Mouse (Mus musculus) megakaryocyte, adult 5-6 weeks (primary cell): ENCODE measurements around the gene Tcaf1. TPM values are rescaled to one million over a fixed set of nuclear protein-coding genes. Genes with fewer than 3 reads are reported as not detected.

Source experiments
- total RNA-seq, 2 experiments: library from RNA; stranded (forward) in 1 of 2; stranded (reverse) in 1 of 2; fragments of 153-499, 151-499 nt in 1 of 2; fragments of 221-1000, 200-1000 nt in 1 of 2; gene quantifications; 2 replicates each; pipeline versions ENCODE4 v1.2.3 to v1.2.4; 2015 to 2017

Tcaf1 gene
- total RNA-seq, 2 experiments from 2014 or later: 0.04 to 0.11 TPM

Other genes starting within 250 kb of the Tcaf1 start
- gene Olfr458, start 244.9 kb downstream of the Tcaf1 start, total RNA-seq (2015): not detected in 2 replicates
- gene Olfr458, start 244.9 kb downstream of the Tcaf1 start, total RNA-seq (2017): not detected in 2 replicates
- gene Olfr457, start 233.8 kb downstream of the Tcaf1 start, total RNA-seq (2015): not detected in 2 replicates
- 0.04 TPM in 1 of 2 replicates, not detected in the other for gene Olfr457, start 233.8 kb downstream of the Tcaf1 start, total RNA-seq (2017)
- gene Olfr456, start 222.9 kb downstream of the Tcaf1 start, total RNA-seq (2015): not detected in 2 replicates
- not detected in 2 replicates for gene Olfr456, start 222.9 kb downstream of the Tcaf1 start, total RNA-seq (2017)
- not detected in 2 replicates for gene Olfr455, start 162.5 kb downstream of the Tcaf1 start, total RNA-seq (2015)
- not detected in 2 replicates for gene Olfr455, start 162.5 kb downstream of the Tcaf1 start, total RNA-seq (2017)
- not detected in 2 replicates for gene Tcaf3, start 112.4 kb downstream of the Tcaf1 start, total RNA-seq (2015)
- gene Tcaf3, start 112.4 kb downstream of the Tcaf1 start, total RNA-seq (2017): not detected in 2 replicates
- gene Tcaf2, start 64.8 kb downstream of the Tcaf1 start, total RNA-seq (2015): not detected in 2 replicates
- gene Tcaf2, start 64.8 kb downstream of the Tcaf1 start, total RNA-seq (2017): 0.22 TPM in 1 of 2 replicates, not detected in the other
- gene Olfr453, start 29.3 kb upstream of the Tcaf1 start, total RNA-seq (2015): not detected in 2 replicates
- not detected in 2 replicates for gene Olfr453, start 29.3 kb upstream of the Tcaf1 start, total RNA-seq (2017)
- gene Olfr38, start 46.3 kb upstream of the Tcaf1 start, total RNA-seq (2015): not detected in 2 replicates
- gene Olfr38, start 46.3 kb upstream of the Tcaf1 start, total RNA-seq (2017): not detected in 2 replicates
- not detected in 2 replicates for gene Olfr452, start 75.0 kb upstream of the Tcaf1 start, total RNA-seq (2015)
- not detected in 2 replicates for gene Olfr452, start 75.0 kb upstream of the Tcaf1 start, total RNA-seq (2017)
- not detected in 2 replicates for gene Olfr450, start 101.9 kb upstream of the Tcaf1 start, total RNA-seq (2015)
- gene Olfr450, start 101.9 kb upstream of the Tcaf1 start, total RNA-seq (2017): not detected in 2 replicates
- not detected in 2 replicates for gene Olfr449, start 124.3 kb upstream of the Tcaf1 start, total RNA-seq (2015)
- not detected in 2 replicates for gene Olfr449, start 124.3 kb upstream of the Tcaf1 start, total RNA-seq (2017)
- not detected in 2 replicates for gene Olfr448, start 180.4 kb upstream of the Tcaf1 start, total RNA-seq (2015)
- gene Olfr448, start 180.4 kb upstream of the Tcaf1 start, total RNA-seq (2017): not detected in 2 replicates
- gene Olfr447, start 198.8 kb upstream of the Tcaf1 start, total RNA-seq (2015): not detected in 2 replicates
- gene Olfr447, start 198.8 kb upstream of the Tcaf1 start, total RNA-seq (2017): not detected in 2 replicates
- not detected in 2 replicates for gene Olfr446, start 211.3 kb upstream of the Tcaf1 start, total RNA-seq (2015)
- not detected in 2 replicates for gene Olfr446, start 211.3 kb upstream of the Tcaf1 start, total RNA-seq (2017)
- not detected in 2 replicates for gene Olfr444, start 239.0 kb upstream of the Tcaf1 start, total RNA-seq (2015)
- gene Olfr444, start 239.0 kb upstream of the Tcaf1 start, total RNA-seq (2017): not detected in 2 replicates